Mouse (Mus musculus) gastrocnemius, adult 18-20 months (tissue): Measurements from ENCODE around the gene Uqcrc2. TPM values are rescaled to one million over a fixed set of nuclear protein-coding genes. Genes with fewer than 3 reads are reported as not detected.

ENCODE experiments used
- DNase-seq: peaks from one replicate; pipeline ENCODE4 v3.0.0; 2021; ENCODE audit warnings: low spot score
- total RNA-seq, 2 experiments: library from RNA; stranded (reverse); gene quantifications; 2 replicates each; pipeline ENCODE4 v1.2.3; 2021

The Uqcrc2 gene
- total RNA-seq, 2 experiments from 2014 or later = 477 to 519 TPM

- DNase-seq = no peak
Observed at GRCm38 (mm10) chr7:120685227-120685626, 50.3 kb downstream of the Uqcrc2 start.

- DNase-seq = no peak
Observed at GRCm38 (mm10) chr7:120690634-120691033, 55.7 kb downstream of the Uqcrc2 start.

- DNase-seq = no peak
Observed at GRCm38 (mm10) chr7:120693831-120694375, 58.9 kb downstream of the Uqcrc2 start.

DNA sequence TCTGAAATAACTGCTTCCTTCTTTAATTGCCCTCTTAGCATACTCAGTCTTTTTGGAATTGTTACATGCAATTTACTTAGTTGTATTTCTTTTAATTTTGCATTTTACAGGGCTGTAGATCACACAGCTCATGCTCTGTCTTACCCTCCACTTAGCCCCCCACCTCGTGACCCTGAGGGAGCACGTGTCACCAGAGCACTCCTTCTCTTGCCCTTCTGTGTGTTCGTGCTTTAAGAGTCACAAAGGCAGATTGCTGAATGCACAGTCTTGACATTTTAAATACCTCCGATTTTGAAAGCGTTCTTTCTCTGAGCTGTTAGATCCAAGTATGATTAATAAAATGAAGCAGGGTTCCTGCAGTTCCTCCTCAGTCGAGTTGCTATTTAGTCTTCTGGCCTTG, 60.2 kb downstream of the Uqcrc2 start:
- no peak for DNase-seq

DNA sequence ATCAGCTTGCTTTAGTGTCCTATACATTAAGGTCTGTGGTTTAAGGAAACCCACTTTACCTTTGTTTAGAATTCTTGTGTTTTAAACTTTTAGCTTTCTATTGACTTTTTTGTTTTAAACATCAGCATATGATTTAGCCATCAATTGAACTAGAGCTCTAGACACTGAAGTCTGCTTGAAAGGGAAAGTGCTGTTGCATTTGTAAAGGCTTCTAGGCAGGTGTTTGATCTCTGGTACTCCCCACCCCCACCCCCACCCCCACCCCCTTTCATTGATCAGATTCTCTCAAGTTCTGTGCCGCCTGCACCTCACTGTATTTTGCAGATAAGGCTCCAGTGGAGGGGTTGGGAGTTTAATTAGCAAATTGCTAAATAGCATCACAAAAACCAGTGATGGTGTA, 60.7 kb downstream of the Uqcrc2 start:
- DNase-seq = no peak

GRCm38 (mm10) chr7:120696331-120696730, 61.4 kb downstream of the Uqcrc2 start:
- no peak for DNase-seq

DNA sequence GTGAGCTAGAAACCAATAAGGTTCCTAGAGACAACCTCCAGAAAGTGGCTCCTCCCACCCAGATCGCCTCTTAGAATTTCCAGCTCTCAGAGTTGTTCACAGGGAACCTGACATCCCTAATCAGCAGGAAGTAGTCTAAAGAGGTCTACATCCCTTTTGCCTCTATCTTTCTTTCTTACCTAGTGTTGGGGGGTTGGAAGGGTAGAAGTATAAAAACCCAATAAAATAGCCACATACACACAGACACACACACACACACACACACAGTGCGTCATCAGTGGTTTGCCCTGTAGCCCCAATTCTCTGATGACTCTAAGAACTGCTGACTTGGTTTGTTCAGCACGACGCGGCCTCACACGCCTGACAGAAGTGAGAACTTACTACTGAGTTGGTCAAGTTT, 64.6 kb downstream of the Uqcrc2 start:
- DNase-seq = no peak

GRCm38 (mm10) chr7:120703888-120704287, 68.9 kb downstream of the Uqcrc2 start:
- no peak for DNase-seq

Other genes with a start within 250 kb of the Uqcrc2 start
- not detected for gene Abca16, start 225.5 kb upstream of the Uqcrc2 start, total RNA-seq
- not detected for gene Pdzd9, start 35.2 kb downstream of the Uqcrc2 start, total RNA-seq
- 10 to 100 TPM; 19.9 to 22.6 TPM for gene Mosmo, start 42.4 kb downstream of the Uqcrc2 start, total RNA-seq
- under 1 TPM; 0.39 to 0.50 TPM for gene Vwa3a, start 104.1 kb downstream of the Uqcrc2 start, total RNA-seq
- under 1 TPM in 1 of 2 experiments, not detected in 1; 0.47 TPM for gene Gm5737, start 177.2 kb downstream of the Uqcrc2 start, total RNA-seq
- 10 to 100 TPM; 59.7 to 60.4 TPM for gene Eef2k, start 207.7 kb downstream of the Uqcrc2 start, total RNA-seq